Mouse (Mus musculus) hematopoietic stem cell, adult 5-6 weeks (primary cell): Measurements from ENCODE around the gene Trabd2b. TPM values are rescaled to one million over a fixed set of nuclear protein-coding genes. Genes with fewer than 3 reads are reported as not detected.
A peak's percentile ranks its signal among the peaks of the same experiment; 100 is the strongest.

Source experiments
- ATAC-seq, 2 experiments: fragments of 125-278 bp in 1 of 2; replicated peaks in 1 of 2; 2 replicates each; pipeline ENCODE4 v1.8.0; 2016 to 2017; ENCODE audit warnings: inconsistent platforms in 2 of 2, mild to moderate bottlenecking in 2 of 2, moderate number of reproducible peaks in 2 of 2, low read depth in 1 of 2, moderate TSS enrichment in 1 of 2; ENCODE audit not compliant: low FRiP score in 2 of 2, poor library complexity in 2 of 2, severe bottlenecking in 2 of 2, insufficient read depth in 1 of 2, low TSS enrichment in 1 of 2
- total RNA-seq: library from RNA; stranded (forward); fragments of 172-1452, 232-1000 nt; gene quantifications from 2 replicates; pipeline ENCODE4 v1.2.3, GENCODE M21; 2017

The Trabd2b gene
- total RNA-seq, 1 experiment from 2014 or later = 0.10 TPM

DNA sequence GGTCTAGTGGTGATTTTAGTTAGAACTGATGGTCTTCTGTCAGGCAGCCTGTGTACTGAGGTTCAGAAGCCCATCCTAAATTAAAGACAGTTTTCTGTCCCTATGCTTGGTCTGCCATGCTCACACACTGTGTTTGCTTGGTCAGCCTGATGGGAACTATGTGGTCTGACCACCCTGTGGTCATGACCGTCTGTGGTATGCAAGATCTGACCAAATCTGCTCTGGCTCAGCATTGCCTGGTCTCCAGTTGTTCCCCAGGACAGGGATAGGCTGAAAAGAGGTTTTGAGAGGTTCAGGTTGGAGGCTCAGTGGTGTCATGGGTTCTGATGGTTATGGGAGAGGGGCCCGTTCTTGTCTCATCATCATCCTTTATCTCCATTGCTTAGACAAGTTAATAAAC, 13.6 kb downstream of the Trabd2b start:
- ATAC-seq = no peak

- no peak for ATAC-seq
Observed at GRCm38 (mm10) chr4:114423084-114423483, 16.6 kb downstream of the Trabd2b start.

- no peak for ATAC-seq
Observed at GRCm38 (mm10) chr4:114425808-114426207, 19.3 kb downstream of the Trabd2b start.

- ATAC-seq = no peak
Observed at GRCm38 (mm10) chr4:114432742-114433141, 26.2 kb downstream of the Trabd2b start.

- ATAC-seq = no peak
Observed at GRCm38 (mm10) chr4:114433440-114433839, 26.9 kb downstream of the Trabd2b start.

- no peak for ATAC-seq
Observed at GRCm38 (mm10) chr4:114434766-114435165, 28.2 kb downstream of the Trabd2b start.

DNA sequence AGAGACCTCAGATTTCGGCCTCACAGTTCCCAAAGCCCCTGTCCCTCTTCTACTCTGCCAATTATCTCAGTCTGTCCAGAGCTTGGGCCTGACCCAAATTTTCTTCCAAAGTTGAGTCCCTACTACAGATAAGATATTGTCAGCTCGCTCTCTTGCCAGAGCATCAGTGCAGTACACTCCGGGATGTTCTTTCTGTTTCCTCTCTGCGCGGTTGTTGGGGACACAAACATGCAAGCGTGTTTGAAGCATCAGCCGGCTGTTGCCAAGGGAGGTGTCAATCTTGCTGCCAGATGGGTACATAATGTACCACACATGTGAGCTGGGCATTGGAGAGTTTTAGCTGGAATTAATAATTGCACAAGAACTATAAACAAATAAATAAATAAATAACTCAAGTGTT, 28.9 kb downstream of the Trabd2b start:
- ATAC-seq = no peak

DNA sequence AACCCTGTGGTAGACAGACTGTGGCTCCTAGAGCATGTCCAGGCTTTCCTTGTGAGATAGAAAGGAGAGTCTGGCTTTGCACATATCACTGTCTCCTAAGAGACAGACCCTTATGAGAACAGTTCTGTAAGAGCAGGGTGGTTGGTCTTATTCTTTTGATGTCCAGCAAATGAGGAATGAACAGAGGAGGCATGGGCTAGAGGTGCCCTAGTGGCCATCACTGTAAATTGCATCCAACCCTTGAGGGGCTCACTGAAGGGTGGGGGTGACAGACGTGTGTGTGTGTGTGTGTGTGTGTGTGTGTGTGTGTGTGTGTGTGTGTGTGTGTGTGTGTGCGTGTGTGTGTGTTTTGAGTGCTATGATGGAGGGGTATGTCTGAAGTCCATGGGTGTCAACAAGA, 32.2 kb downstream of the Trabd2b start:
- ATAC-seq = peak in 1 of 2 experiments; percentile 58; a peak in 2 of 4 replicates

DNA sequence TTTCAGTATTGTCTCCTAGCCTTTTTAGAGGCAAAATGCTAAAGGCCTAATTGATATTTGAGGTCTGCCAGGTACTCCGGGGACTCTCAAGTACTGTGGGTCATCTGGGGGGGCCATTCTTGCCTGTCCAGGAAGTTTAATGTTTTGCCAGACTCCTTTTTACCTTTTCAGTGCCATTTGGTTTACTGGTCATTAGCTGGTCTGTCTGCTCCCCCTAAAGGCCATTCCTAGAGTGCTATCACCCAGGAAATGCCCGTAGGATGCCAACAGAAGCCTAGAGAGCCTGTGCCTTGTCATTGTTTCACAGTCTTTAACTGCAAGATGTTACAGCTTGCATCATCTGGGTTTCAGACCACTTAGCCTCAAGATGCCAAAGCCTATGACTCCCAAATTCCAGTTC, 35.7 kb downstream of the Trabd2b start:
- ATAC-seq = no peak

DNA sequence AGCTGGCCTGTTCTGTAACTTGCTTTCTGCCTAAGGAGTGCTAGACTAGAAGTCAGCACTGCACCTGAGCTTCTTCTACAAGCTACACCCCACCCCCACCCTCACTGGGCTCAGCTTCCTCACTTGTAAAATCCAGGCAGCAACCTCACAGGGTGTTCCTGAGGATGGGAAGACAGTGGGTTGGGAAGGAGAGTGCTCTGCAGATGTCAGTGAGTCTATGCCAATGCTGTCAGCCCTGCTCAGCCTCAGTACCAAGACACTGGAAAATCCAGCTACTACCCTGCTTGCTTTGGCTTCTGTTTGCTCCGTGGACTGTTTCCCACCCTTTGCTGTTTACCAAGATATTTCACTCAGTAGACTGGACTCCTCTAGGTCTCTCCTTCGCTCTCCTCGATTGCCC, 36.1 kb downstream of the Trabd2b start:
- no peak for ATAC-seq

GRCm38 (mm10) chr4:114448393-114449052, 42.0 kb downstream of the Trabd2b start:
- ATAC-seq = no peak

- ATAC-seq = no peak
Observed at GRCm38 (mm10) chr4:114453101-114453500, 46.6 kb downstream of the Trabd2b start.

- no peak for ATAC-seq
Observed at GRCm38 (mm10) chr4:114454016-114454415, 47.5 kb downstream of the Trabd2b start.

DNA sequence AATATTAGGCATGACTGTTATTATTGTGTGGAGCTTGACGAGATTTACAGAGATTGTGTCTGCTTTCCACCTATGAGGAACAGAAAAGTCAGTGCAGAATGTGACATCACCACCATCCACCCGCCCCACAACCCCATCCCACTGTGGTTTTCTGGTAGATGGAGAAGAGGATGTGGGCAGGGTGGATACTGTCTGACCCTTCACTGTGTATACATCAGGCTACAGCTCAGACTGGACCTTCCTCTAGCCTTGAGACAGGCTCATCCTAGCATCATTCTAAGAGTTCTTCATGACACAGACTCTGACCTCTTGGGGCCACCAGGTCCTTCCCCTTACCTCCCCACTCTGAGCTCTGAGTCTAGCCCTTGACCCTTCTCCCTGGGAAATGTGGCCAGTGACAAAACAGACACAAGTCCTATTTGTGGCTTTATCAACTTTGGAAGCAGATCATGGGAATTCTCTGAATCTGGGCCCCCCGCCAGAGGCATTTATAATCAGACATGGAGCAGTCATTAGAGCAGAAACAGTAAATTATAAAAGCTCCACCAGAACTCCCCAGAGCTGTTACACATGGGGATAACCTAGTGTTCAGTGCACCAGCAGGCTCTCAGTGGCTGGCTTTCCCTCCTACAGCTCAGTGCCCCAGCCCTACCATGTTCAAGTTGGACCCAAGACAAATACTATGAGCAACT, 48.1 kb downstream of the Trabd2b start:
- ATAC-seq = no peak

DNA sequence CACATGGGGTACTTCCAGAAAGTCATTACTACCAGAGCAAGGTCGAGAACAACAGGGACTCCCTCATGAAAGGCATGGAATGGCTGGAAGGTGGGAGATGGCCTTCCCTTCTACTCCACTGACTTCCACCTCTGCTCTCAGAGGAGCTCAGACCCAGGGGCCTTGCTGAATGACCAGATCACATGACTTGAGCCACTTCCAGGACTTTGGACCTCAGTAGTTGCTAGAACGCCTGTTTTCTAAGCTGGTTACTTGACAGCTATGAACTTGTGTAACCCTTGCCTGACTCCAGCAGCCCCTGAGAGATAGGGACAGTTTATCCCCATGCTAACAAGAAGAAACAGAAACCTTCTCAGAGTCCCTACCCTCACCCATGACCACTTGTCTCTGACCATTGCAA, 50.6 kb downstream of the Trabd2b start:
- no peak for ATAC-seq

DNA sequence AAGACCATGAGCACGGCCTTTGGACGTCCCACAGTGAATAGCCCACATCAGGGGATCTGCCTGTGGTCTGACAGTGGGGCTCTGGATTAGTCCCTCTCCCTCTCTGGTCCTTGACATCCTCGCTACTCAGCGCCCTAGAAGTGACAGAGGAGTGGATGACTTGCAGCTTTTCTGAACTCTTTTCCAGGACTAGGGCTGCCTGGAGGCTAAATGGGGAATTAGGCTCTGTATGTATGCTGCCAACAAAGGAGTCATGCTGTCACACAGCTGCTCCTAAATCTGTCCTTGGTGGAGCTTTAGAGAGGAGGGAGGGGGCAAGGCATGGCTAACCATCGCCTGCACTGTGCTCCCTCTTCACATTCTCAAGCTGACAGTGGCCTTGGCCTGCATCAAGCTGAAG, 53.1 kb downstream of the Trabd2b start:
- ATAC-seq = no peak

DNA sequence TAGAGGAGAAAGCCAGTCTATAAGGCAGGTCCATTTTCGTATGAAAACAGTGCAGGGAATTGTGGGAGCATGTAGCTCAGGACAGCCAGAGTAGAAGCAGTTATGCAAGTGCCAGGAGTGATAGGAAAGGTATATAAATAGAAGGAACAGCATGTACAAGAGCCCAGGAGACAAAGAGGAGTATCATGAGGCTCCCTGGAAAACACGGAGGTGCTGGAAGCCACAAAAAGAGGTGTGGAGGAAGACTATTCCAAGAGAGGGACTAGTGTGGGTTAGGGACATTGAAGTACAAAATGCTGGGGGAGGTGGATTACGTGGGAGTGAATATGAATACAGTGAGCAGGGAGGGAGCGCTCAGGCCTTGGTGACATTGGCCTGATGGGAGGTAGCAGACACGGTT, 53.9 kb downstream of the Trabd2b start:
- no peak for ATAC-seq

GRCm38 (mm10) chr4:114461093-114461492, 54.6 kb downstream of the Trabd2b start:
- ATAC-seq = no peak

DNA sequence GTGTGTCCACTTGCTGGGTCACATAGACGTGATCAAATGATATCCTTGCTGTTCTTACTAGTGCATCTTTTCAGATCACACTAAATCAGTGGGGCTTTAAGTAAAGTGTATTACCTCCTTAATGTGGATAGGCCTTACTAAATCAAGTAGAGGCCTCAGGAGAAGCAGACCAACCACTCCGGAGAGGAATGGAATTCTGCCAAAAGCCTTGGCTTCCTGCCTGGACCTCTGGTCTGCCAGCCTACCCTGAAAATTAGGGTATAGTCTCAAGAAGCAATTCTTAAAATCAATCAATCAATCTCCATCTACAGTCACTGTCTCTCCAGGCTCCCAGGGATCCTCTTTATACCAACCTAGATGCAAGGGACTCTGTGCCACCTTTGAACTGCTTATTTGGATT, 59.1 kb downstream of the Trabd2b start:
- ATAC-seq = no peak
